Mouse (Mus musculus): ENCODE results near the gene Trim26. TPM values are rescaled to one million over a fixed set of nuclear protein-coding genes. Genes with fewer than 3 reads are reported as not detected.

Gene Trim26
- total and polyA plus RNA-seq, 2 experiments from 2014 or later = 29.8 to 44.3 TPM

DNA sequence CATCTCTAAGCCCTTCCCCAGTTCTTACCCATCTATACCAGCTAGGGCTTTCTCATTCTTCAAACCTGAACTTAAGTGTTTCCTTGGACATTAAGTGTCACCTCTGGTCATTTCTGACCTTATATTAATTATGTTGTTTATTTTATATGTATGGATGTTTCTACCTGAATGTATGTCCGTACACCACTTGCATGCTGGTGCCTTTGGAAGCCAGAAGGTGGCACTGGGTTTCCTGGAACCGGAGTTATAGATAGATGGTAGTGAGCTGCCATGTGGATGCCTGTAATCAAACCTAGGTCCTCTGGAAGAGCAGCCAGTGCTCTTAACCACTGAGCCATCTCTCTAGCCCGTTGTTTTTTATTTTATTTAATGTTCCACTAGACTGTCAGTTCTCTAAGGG is 18.6 kb downstream of the Trim26 start:
- Histone ChIP-seq H3K27ac (ENCODE audit: low read depth, low read length) (no peak overlapping the region), H3K9ac (replicated peaks; ENCODE audit: low read length, poor library complexity, severe bottlenecking) (no peak overlapping the region), H3K4me2 (ENCODE audit: low read depth, low read length, poor library complexity, severe bottlenecking) (no peak overlapping the region), H3K4me1 (ENCODE audit: insufficient read depth, low read length) (no peaks in the 10 kb centered on the region), H3K4me3 (ENCODE audit: low read depth, low read length) (no peak overlapping the region), H3K9me3 (ENCODE audit: low read length) (no peaks in the 10 kb centered on the region), H3K36me3 (ENCODE audit: insufficient read depth, low read length) (peaks cover 78% of the 10 kb centered on the region), H3K27me3 (ENCODE audit: insufficient read depth, low read length) (no peaks in the 10 kb centered on the region)
- DNase-seq (ENCODE audit: low spot score) (no peak), ATAC-seq (ENCODE audit: low FRiP score) (no peak)
- 94% methylated on average over 3 of the region's 3 CpGs for WGBS
- 0 out of 2 replicates have a peak, but pooled peaks have one; percentile 16 for TF ChIP-seq CTCF (IDR thresholded peaks at IDR 0.05)

GRCm38 (mm10) chr17:36856236-36856635 is 19.3 kb downstream of the Trim26 start:
- no peak for TF ChIP-seq CTCF (IDR thresholded peaks at IDR 0.05)
- Histone ChIP-seq H3K4me2 (ENCODE audit: low read depth, low read length, poor library complexity, severe bottlenecking) (no peak overlapping the region), H3K27ac (ENCODE audit: low read depth, low read length) (no peak overlapping the region), H3K9me3 (ENCODE audit: low read length) (no peaks in the 10 kb centered on the region), H3K9ac (replicated peaks; ENCODE audit: low read length, poor library complexity, severe bottlenecking) (no peak overlapping the region), H3K4me1 (ENCODE audit: insufficient read depth, low read length) (no peaks in the 10 kb centered on the region), H3K4me3 (ENCODE audit: low read depth, low read length) (no peak overlapping the region), H3K27me3 (ENCODE audit: insufficient read depth, low read length) (no peaks in the 10 kb centered on the region), H3K36me3 (ENCODE audit: insufficient read depth, low read length) (peaks cover 71% of the 10 kb centered on the region)
- 97% methylated on average over 4 of the region's 4 CpGs for WGBS
- DNase-seq (ENCODE audit: low spot score) (no peak), ATAC-seq (ENCODE audit: low FRiP score) (no peak)

- Histone ChIP-seq H3K27ac (ENCODE audit: low read depth, low read length) (no peak overlapping the region), H3K4me3 (ENCODE audit: low read depth, low read length) (no peak overlapping the region), H3K9ac (replicated peaks; ENCODE audit: low read length, poor library complexity, severe bottlenecking) (no peak overlapping the region), H3K27me3 (ENCODE audit: insufficient read depth, low read length) (no peaks in the 10 kb centered on the region), H3K4me2 (ENCODE audit: low read depth, low read length, poor library complexity, severe bottlenecking) (no peak overlapping the region), H3K36me3 (ENCODE audit: insufficient read depth, low read length) (peaks cover 51% of the 10 kb centered on the region), H3K9me3 (ENCODE audit: low read length) (no peaks in the 10 kb centered on the region), H3K4me1 (ENCODE audit: insufficient read depth, low read length) (no peaks in the 10 kb centered on the region)
- DNase-seq (ENCODE audit: low spot score) (no peak), ATAC-seq (ENCODE audit: low FRiP score) (no peak)
- TF ChIP-seq CTCF (IDR thresholded peaks at IDR 0.05) = no peak
- WGBS = 94% methylated on average over 3 of the region's 3 CpGs
Observed at GRCm38 (mm10) chr17:36858181-36858580, 21.2 kb downstream of the Trim26 start.

GRCm38 (mm10) chr17:36861680-36862079 is 24.7 kb downstream of the Trim26 start:
- Histone ChIP-seq H3K27me3 (ENCODE audit: insufficient read depth, low read length) (no peaks in the 10 kb centered on the region), H3K4me3 (ENCODE audit: low read depth, low read length) (no peak overlapping the region), H3K36me3 (ENCODE audit: insufficient read depth, low read length) (peaks cover 27% of the 10 kb centered on the region), H3K27ac (ENCODE audit: low read depth, low read length) (no peak overlapping the region), H3K4me1 (ENCODE audit: insufficient read depth, low read length) (no peaks in the 10 kb centered on the region), H3K4me2 (ENCODE audit: low read depth, low read length, poor library complexity, severe bottlenecking) (no peak overlapping the region), H3K9me3 (ENCODE audit: low read length) (no peaks in the 10 kb centered on the region), H3K9ac (replicated peaks; ENCODE audit: low read length, poor library complexity, severe bottlenecking) (no peak overlapping the region)
- WGBS = 72% methylated on average over 2 of the region's 2 CpGs
- TF ChIP-seq CTCF (IDR thresholded peaks at IDR 0.05) = no peak
- no peak for DNase-seq (ENCODE audit: low spot score)
- no peak for ATAC-seq (ENCODE audit: low FRiP score)

- Histone ChIP-seq H3K9ac (replicated peaks; ENCODE audit: low read length, poor library complexity, severe bottlenecking) (peak within 1 kb of the TSS; percentile 45), H3K4me2 (ENCODE audit: low read depth, low read length, poor library complexity, severe bottlenecking) (peak within 1 kb of the TSS; percentile 65), H3K9me3 (ENCODE audit: low read length) (no peaks in the 10 kb centered on the region), H3K36me3 (ENCODE audit: insufficient read depth, low read length) (no peaks in the 10 kb centered on the region), H3K4me1 (ENCODE audit: insufficient read depth, low read length) (no peaks in the 10 kb centered on the region), H3K27ac (ENCODE audit: low read depth, low read length) (no peak within 1 kb of the TSS), H3K27me3 (ENCODE audit: insufficient read depth, low read length) (0 out of 2 replicates have a peak, but pooled peaks cover 3% of the 10 kb centered on the region), H3K4me3 (ENCODE audit: low read depth, low read length) (peak within 1 kb of the TSS; percentile 32)
- 18% methylated on average over 29 of the region's 29 CpGs for WGBS
- no peak for TF ChIP-seq CTCF (IDR thresholded peaks at IDR 0.05)
- ATAC-seq (ENCODE audit: low FRiP score) (peak; percentile 64; the same call in 1 of the 2 replicates), DNase-seq (ENCODE audit: low spot score) (no peak)
Observed at GRCm38 (mm10) chr17:36866719-36867527, 30.0 kb downstream of the Trim26 start, which contains the start of gene Trim15. Trim15 (minus strand) TSS chr17:36867210.

DNA sequence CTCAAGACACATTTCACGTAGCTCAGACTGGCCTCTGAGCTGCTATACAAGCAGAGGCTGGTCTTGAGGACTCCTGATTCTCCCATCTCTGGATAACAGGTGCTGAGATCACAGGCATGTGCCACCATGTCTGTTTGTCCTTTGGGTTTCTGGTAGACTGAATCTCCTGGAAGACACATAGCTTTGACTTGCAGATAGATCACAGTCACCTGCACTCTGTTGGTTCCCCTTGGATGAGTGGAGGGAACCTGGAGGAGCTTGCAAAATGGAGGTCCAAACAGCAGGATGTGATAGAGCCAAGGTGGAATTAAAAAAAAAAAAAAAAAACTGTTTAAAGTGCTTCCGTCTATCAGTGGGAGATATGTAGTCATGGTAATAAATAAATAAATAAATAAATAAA is 31.9 kb downstream of the Trim26 start:
- H3K27me3 ChIP-seq (ENCODE audit: insufficient read depth, low read length) = 0 out of 2 replicates have a peak, but pooled peaks cover 3% of the 10 kb centered on the region
- no peak overlapping the region for H3K4me2 ChIP-seq (ENCODE audit: low read depth, low read length, poor library complexity, severe bottlenecking)
- ATAC-seq (ENCODE audit: low FRiP score) (no peak), DNase-seq (ENCODE audit: low spot score) (no peak)
- H3K9ac ChIP-seq (replicated peaks; ENCODE audit: low read length, poor library complexity, severe bottlenecking) = no peak overlapping the region
- no peaks in the 10 kb centered on the region for H3K36me3 ChIP-seq (ENCODE audit: insufficient read depth, low read length)
- H3K4me3 ChIP-seq (ENCODE audit: low read depth, low read length) = no peak overlapping the region
- TF ChIP-seq CTCF (IDR thresholded peaks at IDR 0.05) = no peak
- no peaks in the 10 kb centered on the region for H3K4me1 ChIP-seq (ENCODE audit: insufficient read depth, low read length)
- H3K9me3 ChIP-seq (ENCODE audit: low read length) = no peaks in the 10 kb centered on the region
- no peak overlapping the region for H3K27ac ChIP-seq (ENCODE audit: low read depth, low read length)
- 76% methylated on average over 2 of the region's 2 CpGs for WGBS

Data from midbrain, postnatal 0 days (tissue).